Mouse (Mus musculus) embryo, embryonic 11 days (tissue): ENCODE data around the gene Irf7.

Source experiments
- DNase-seq: peaks from one replicate; pipeline ENCODE4 v3.0.0-alpha.2; 2015

Gene Irf7

DNA sequence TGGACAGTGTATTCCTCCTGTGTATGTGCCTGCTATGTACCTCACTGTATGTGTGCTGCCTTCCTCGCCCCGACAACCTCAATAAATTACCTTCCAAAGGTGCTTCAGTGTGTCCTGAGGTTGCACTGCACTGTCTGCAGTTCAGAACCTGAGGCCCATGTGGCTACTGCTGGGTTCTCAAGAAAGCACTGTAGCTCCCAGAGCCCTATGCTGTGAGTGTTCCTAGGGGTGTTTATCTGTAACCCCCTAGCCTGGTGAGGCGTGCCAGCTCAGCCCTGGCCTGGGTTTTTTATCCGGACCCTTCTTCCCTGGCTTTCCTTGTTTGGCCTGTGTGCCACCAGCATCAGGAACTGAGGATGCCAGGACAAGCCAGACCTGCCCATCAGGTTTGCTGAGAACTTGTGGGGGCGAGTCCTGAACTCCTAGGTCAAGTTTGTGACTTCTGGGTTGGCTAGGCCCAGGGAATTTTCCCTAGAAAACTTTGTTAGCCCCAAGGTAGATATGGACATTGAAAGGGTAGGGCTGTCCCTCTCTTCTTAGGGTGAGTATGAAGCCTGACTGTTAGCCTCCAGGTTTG is 47.6 kb downstream of the Irf7 start:
- DNase-seq: no peak

DNA sequence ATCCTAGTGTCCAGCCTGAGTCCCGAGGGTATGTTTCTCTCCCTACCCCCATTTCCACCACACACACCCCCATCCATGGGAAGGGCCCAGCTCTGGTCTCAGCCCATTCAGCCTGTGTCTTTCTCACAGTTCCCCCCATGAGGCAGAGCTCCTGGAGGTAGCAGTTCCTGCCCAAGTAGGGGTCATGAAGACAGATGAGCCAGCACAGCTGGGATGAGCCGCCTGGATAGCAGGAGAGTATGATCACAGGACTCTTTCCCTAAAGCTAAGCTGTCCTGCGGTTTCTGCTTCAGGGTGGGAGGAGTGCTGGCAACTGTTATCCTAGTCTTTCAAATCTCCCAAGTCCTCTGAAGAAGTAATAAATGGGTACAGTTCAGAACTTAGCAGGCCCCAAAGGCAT is 48.1 kb downstream of the Irf7 start:
- DNase-seq: no peak

DNA sequence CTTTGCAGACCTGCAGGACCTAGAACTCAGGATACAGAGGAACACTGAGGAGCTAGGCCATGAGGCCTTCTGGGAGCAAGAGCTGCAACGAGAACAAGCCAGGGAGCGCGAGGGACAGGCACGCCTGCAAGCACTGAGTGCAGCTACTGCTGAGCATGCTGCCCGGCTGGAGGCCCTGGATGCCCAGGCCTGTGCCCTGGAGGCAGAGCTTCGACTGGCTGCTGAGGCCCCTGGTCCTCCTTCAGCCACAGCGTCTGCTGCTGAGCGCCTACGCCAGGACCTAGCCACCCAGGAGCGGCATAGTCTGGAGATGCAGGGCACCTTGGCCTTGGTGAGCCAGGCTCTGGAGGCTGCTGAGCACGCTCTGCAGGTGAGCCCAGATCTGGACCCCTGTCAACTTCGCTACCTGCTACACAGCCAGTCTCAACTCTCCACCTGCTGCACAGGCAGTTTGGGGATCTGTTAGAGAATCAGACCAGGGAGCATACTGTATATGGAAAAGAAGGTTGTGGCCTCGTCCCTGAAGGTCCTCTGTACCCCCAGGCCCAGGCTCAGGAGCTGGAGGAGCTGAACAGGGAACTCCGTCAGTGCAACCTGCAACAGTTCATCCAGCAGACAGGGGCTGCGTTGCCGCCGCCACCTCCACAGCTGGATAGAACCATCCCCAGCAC is 48.8 kb downstream of the Irf7 start:
- DNase-seq: no peak

DNA sequence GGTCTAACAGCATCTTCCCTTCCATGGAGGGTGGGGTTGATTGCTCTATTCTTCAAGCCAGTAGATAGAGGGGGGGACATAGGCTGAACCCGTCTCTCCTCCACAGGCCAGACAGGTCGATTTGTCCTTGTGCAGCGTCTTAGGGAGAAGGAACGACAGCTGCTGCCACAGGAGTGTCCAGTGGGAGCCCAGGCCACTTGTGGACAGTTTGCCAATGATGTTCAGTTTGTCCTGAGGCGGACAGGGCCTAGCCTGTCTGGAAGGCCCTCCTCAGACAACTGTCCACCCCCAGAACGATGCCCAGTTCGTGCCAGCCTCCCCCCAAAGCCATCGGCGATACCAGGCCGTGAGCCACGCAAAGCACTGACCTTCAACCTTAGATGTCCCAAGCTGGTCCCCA is 49.4 kb downstream of the Irf7 start:
- DNase-seq: no peak

DNA sequence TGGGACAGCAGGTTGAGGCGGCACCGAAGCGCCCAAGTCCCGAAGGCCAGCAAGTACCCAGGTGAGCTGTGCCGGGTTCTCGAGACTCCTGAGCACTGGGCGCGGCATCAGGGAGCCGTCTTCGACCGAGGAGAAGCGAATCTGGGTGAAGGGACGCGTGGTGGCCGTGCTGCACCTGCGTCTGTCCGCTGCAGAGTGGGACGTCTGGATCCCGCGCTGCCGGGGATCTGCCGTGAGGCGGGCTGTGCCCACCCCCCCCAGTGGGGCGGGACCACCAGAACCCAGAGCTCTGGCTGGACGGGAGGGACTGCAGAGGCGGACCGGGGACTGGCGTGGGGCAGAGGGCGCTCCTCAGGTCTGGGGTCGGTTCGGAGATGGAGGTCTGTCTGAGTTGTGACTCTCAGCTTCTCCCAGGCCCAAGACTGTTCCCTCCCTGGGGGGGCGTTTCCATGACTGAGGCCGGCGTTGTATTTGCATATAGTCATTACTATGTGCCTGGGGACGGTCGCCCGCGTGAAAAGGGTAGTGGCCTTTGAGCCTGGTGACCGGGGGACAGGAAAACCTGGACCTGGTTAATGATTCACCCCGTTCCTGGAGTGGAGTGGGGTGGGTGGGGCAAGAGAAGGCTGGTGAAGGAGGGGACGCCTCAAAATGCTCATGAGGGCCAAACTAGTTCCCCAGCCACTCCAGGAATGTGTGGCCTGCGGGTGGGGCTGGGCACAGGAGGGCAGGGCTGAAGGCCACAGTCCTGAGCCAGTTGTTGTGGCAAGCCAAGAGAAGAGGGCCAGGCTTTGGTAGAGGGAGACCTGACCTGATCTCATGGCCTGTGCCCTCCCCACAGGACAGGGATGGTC is 50.2 kb downstream of the Irf7 start:
- peak; percentile 78 for DNase-seq

DNA sequence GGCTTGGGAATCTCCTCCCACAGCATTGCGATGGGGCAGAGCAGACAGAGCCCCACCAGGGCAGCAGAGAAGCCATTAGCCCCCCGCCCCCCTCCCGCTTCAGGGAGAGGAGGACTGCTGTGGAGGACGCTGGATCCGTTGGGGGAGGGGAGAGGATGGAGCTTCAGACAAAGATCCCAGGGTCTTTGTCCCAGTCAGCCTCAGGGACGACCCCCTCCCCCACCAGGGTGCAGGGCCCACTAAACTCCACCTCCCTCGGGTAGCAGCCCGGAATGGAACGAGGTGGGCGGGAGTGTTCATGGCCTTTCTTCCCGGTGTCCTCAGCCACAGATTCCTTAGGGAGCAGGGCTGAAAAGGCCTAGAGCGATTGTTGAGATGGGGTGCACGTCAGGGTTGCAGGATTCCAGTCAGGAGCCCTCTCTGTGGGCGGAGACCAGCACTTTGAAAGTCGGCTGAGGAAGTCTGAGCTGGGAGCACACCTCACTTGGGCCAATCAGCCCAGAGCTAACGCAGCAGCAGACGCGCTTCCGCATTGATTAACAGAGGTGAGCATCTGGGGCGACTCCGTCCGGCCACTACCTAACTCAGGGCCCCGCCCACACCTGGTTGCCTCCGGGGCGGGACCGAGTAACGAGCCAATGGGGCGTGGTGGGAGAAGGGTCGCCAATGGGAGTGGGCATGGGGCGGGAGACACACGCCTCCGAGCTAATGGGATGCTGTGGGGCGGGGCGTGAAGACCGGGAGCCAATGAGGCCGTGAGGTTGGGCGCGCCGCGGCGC is 51.0 kb downstream of the Irf7 start, which contains the start of gene Rassf7:
Gene Rassf7 (plus strand): TSS at position 760 of the 779 bp plus-strand sequence.
- DNase-seq: peak; percentile 99

DNA sequence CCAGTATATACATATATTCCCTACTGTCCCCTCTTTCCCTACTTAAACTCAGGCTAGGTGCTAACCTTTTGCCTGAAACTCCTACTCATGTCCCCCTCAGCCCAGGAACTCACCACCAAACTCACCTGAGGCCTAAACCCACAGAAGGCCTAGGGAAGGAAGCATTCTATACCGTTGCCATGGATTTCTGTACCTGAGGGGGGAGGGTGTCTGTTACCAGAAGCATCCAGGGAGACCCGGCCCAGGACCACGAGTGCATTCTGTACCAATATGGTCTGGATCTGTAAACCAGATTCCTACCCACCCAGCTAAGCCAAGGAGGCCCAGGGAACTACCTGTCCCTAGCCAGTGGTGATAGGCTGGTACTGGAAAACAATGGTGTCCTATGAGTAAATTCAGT is 52.0 kb downstream of the Irf7 start:
- DNase-seq: no peak

DNA sequence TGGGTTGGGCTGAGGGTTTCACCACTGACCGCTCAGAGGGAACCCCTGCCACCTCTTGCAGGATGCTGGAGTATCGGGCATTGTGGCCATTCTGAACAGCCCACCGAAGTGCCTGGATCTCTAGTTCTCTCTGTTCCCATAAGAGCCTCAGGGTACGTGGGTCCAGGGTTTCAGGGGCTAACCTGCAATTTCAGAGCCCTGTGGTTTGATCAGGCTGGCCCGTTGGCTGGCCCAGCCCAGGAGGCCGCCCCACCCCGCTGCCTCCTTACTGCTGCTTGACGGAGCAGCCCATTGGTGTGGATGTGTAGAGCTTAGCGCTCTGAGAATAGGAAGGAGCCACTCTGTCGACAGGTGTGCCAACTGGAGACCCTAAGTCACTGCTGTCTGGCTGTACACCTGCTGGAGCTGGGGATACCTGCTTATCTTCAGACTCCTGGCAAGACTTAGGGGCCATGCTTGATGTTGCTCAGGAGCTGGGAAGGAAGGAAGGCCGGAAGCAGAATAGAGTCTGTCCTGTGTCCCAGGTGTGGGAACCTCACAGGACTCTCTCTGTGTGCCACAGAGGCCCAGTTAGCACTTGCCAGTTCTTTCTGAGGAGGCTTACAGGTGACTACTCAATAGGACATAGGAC is 52.6 kb downstream of the Irf7 start, which contains the start of gene Lmntd2:
Gene Lmntd2 (minus strand): TSS at position 476 of the 631 bp plus-strand sequence.
- no peak for DNase-seq

DNA sequence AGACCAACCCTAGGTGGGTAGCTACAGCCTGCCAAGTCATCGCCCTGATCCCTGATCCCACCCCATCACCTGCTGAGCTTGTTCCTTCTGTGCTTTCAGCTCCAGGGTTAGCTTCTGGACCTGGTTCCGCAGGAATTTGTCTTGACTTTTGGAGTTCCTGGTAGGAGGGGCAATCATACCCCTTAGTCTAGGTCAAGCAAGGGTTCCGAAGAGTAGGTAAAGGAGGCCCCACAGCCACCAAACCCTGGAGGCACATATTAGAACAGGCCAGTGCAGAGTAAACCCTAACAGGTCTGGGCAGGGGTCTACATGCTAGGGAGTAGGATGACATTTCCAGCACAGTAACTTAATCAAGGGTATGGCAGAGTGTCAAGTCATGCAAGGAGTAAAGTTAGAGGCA is 53.1 kb downstream of the Irf7 start:
- DNase-seq: no peak
